Mouse (Mus musculus) ES-Bruce4 (cell line): Measurements from ENCODE around the gene Aqr.

Experiments used
- CTCF ChIP-seq: IDR thresholded peaks from one replicate; pipeline ENCODE4 v1.8.1; 2011; ENCODE audit warnings: low read depth, low read length
- POLR2A ChIP-seq: IDR thresholded peaks from one replicate; pipeline ENCODE4 v1.8.1; 2011; ENCODE audit warnings: low read length; ENCODE audit not compliant: insufficient read depth

- no peak for TF ChIP-seq CTCF
- TF ChIP-seq POLR2A = no peak
Observed at GRCm38 (mm10) chr2:114106383-114106782, 80.4 kb downstream of the Aqr start.
